Mouse (Mus musculus) layer of hippocampus, postnatal 25 days (tissue): ENCODE measurements around the gene Dync1li2. TPM values are rescaled to one million over a fixed set of nuclear protein-coding genes. Genes with fewer than 3 reads are reported as not detected.

Source experiments
- DNase-seq, 2 experiments: peaks; one replicate each; pipeline ENCODE4 v3.0.0; 2022; ENCODE audit warnings: mixed read lengths in 2 of 2, low spot score in 1 of 2; ENCODE audit errors: extremely low spot score in 1 of 2
- total RNA-seq, 2 experiments: library from RNA; stranded (reverse); gene quantifications; 2 replicates each; pipeline ENCODE4 v1.2.3; 2021

The Dync1li2 gene
- total RNA-seq: 100 to 1,000 TPM; 234 to 270 TPM

GRCm38 (mm10) chr8:104442299-104443124, at the start of gene Dync1li2:
TSS of gene Dync1li2 (minus strand) at chr8:104443047.
- peak; percentile 95 to 97 for DNase-seq

- no peak for DNase-seq
Measured at GRCm38 (mm10) chr8:104479091-104479490, 36.2 kb upstream of the Dync1li2 start.

GRCm38 (mm10) chr8:104472465-104472864, 29.6 kb upstream of the Dync1li2 start:
- DNase-seq: no peak

GRCm38 (mm10) chr8:104467463-104467862, 24.6 kb upstream of the Dync1li2 start:
- DNase-seq: no peak

GRCm38 (mm10) chr8:104452177-104452576, 9.3 kb upstream of the Dync1li2 start:
- no peak for DNase-seq

- no peak for DNase-seq
Measured at GRCm38 (mm10) chr8:104448796-104449195, 5.9 kb upstream of the Dync1li2 start.

GRCm38 (mm10) chr8:104446016-104446415, 3.2 kb upstream of the Dync1li2 start:
- DNase-seq: no peak

GRCm38 (mm10) chr8:104445248-104445647, 2.4 kb upstream of the Dync1li2 start:
- DNase-seq: no peak

- no peak for DNase-seq
Measured at GRCm38 (mm10) chr8:104443125-104443679, 355 bp upstream of the Dync1li2 start.

DNA sequence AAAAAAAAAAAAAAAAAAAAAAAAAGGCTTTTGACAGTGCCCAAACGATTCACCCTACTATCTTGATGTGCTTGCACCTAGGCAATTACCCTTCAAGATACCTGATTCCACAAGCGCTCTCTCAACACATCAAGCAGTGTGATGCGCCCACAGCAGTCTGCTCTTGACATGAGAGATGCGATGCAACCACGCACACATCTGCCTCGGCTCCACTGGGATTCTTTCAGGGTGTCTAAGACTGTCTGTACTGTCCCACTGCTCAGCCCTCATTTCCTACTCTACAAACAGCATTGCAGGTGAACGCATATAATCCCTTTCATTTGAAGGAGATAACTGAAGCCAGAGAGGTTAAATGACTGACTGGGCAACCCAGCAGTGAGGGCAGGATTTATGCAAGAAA, 1.2 kb downstream of the Dync1li2 start:
- DNase-seq: no peak

DNA sequence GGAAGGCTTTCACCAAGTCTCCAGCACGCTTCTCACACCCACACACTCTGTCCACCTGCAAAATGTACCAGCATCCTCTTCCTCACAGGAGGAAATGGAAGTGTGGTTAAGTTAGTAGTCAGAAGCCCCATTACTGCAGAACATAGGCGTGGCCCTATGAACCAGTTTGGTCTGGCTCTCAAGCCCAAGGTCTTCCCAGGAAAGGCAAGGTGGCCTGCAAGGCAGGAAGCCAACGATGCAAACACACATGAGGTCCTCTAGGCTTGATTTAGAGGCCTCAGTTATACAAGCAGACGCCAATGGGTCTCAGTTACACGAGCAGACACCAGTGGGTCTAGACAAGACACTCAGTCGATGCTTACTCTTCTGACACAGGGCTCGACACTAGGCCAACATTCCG, 3.4 kb downstream of the Dync1li2 start:
- DNase-seq: no peak

DNA sequence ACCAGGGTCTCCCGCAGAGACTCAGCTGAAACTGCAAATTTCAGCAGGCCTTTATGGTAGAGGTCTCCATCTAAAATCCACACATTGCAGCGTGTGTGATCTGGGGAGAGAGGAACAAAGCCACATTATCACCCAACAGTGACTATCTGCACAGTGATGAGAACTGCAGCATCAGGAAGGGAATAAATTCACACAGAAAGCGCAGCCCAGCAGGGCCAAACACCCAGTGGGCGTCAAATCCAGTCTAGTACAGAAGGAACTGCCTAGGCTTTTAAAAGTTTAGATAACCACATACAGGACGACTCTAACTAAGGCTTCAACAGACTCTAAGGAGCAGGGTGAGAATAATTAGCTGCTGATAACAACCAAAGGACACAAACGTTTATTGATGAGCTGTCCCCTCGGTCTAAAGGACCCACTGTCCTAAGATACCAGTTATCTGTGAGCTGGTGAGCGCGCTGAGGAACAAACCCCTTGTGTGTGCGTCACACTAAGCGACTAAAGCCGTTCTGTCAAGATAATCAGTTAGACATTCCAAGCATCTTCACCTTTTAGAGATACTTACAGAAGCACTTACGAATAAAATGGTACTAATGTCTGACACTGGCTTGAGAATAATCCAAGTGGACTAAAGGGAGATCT, 5.2 kb downstream of the Dync1li2 start:
- no peak for DNase-seq

- DNase-seq: no peak
Measured at GRCm38 (mm10) chr8:104436591-104436990, 6.3 kb downstream of the Dync1li2 start.

DNA sequence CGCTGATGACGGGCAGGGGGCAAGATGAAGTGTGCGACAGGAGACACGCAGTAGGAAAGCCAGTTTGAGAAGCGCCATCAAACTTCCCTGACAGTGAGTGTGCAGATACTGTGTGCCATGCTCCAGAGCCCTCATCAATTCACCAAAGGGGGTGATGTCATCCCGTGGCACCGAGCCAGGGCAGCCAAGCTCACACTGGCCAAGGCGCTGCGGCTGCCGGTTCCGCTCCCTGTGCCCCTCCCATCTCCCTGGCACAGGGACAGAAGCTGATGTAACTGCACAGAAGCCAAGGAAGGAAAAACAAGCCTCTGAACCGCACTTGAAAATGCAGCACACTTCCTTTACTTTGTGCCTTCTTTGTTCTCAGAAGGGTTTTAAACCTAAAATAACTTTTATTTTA, 6.8 kb downstream of the Dync1li2 start:
- peak; percentile 93 to 98 for DNase-seq

DNA sequence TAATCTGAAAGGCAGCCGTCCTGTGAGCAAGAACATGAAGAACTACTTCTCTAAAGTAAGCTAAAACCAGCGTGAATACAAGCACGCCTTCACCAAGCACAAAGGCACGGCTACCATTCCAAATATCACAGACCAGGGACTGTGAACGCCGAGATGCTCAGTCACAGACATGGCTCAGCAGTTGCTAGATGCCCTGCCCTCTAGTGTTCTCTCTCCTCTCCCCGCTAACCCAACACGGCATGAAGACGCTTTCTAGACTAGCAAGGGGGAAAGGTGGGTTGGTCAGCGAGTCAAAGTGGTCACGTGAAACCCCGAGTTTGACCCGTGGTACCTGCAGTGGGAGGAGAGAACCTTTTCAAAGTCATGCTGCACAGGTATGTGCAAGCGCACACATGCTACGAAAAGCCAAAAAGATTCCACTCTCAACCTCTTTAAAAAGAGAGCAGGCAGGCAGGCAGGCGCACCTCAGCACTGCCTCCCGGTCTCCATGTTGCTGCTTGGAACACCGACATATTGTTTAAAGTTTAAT, 8.0 kb downstream of the Dync1li2 start:
- DNase-seq: no peak

DNA sequence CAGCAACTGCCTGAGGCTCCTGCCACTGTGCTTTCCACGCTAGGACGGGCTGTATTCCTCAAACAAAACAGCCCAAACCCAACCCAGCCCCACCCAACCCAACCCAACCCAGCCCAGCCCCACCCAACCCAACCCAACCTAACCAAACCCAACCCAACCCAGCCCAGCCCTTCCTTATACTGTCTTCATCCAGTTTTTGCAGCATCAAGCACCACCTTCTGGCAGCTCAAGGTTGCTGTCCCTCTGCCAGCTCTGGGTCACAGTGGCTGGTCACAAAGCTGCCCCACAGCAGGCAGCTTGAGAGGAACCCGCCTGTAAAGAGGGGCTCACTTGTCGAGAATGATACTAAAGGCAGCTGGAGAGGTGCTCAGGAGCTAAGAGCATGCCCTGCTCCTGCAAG, 8.6 kb downstream of the Dync1li2 start:
- no peak for DNase-seq

GRCm38 (mm10) chr8:104433191-104433842, 9.5 kb downstream of the Dync1li2 start:
- DNase-seq: no peak

DNA sequence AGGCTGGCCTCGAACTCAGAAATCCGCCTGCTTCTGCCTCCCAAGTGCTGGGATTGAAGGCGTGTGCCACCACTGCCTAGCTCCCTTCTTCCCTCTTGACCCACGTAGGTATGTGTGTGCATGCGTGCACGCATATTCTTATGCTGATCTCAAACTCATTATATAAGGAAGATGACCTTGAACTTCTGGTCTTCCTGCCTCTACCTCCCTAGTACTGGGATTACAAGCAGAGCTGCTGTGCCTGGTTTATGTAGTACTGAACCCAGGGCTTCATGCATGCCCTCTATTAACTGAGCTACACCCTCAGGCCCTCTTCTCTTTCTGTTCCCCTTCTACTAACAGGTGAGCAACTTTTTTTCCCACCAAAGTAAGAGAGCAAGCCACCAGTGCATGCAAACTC, 10.2 kb downstream of the Dync1li2 start:
- DNase-seq: no peak

GRCm38 (mm10) chr8:104430230-104430629, 12.6 kb downstream of the Dync1li2 start:
- DNase-seq: no peak

DNA sequence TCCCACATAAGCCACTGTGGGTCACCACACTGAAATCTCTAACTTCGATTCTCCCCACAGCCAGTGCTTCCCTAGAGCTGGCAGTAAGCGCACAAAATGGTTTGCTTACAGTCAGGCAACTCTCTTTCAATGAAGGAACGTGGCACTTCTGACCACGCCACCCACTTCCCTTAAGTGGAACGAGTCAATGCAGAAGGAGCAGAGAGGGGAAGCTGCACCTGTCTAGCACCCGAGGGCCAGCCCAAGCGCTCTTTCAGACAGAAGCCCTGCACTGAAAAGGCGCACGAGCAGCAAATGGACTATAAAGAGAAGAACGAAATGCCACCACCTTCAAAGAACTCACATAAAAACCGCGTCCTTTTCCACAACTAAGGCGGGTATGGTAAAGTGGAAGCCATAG, 15.1 kb downstream of the Dync1li2 start:
- DNase-seq: no peak

GRCm38 (mm10) chr8:104422313-104422712, 20.5 kb downstream of the Dync1li2 start:
- no peak for DNase-seq
